ENCODE assay signal across 8 mouse cellular contexts in genomic region chr5:105651561-105651991, GRCm38 (mm10). TPM values are rescaled to one million over a fixed set of nuclear protein-coding genes. Genes with fewer than 3 reads are reported as not detected.
DNase-seq lines count a peak whose midpoint lies in the region; ATAC-seq and TF ChIP-seq lines count a peak whose summit lies in the region.

No protein-coding gene starts in this region.

- H3K36me3 ChIP-seq in heart, embryonic 16.5 days (ENCODE audit: control insufficient read depth, insufficient read depth): no peaks in the 10 kb centered on the region
- no peaks in the 10 kb centered on the region for H3K36me3 ChIP-seq in heart, embryonic 11.5 days (ENCODE audit: control insufficient read depth, insufficient read depth, low read length)
- H3K36me3 ChIP-seq in MEL (ENCODE audit: control insufficient read depth in 1 of 2, insufficient read depth in 2 of 2, low read length in 2 of 2): peaks cover 0 to 14% of the 10 kb centered on the region in 2 experiments; a peak in 2 of 4 replicates
- no peaks in the 10 kb centered on the region for H3K36me3 ChIP-seq in kidney, postnatal 0 days (ENCODE audit: insufficient read depth, low read length)
- H3K36me3 ChIP-seq in macrophage (ENCODE audit: inconsistent target): no peaks in the 10 kb centered on the region

- H3K4me1 ChIP-seq in heart, embryonic 16.5 days (ENCODE audit: control insufficient read depth, insufficient read depth, low read length): peaks cover 9% of the 10 kb centered on the region
- H3K4me1 ChIP-seq in heart, embryonic 11.5 days (ENCODE audit: control insufficient read depth, insufficient read depth, low read length): peaks cover 14% of the 10 kb centered on the region
- peaks cover 8 to 38% of the 10 kb centered on the region in 2 experiments for H3K4me1 ChIP-seq in MEL (ENCODE audit: control insufficient read depth in 1 of 2, insufficient read depth in 2 of 2, low read length in 2 of 2)
- H3K4me1 ChIP-seq in kidney, postnatal 0 days (replicated peaks; ENCODE audit: insufficient read depth, low read length): no peaks in the 10 kb centered on the region

- TF ChIP-seq CTCF in MEL (IDR thresholded peaks at IDR 0.05 in 2 of 3, conservative IDR thresholded peaks at IDR 0.05 in 1 of 3; ENCODE audit: control insufficient read depth in 1 of 3, insufficient read depth in 1 of 3, low read depth in 2 of 3, low read length in 3 of 3, poor library complexity in 1 of 3, severe bottlenecking in 1 of 3): no peak
- no peak for TF ChIP-seq CTCF in kidney, postnatal 0 days (IDR thresholded peaks at IDR 0.05; ENCODE audit: low read depth)

- TF ChIP-seq RAD21 in MEL (IDR thresholded peaks at IDR 0.05; ENCODE audit: low read depth, low read length): no peak

- no peaks in the 10 kb centered on the region for H3K79me2 ChIP-seq in MEL (ENCODE audit: control insufficient read depth, insufficient read depth, low read length, poor library complexity)
- peaks cover 9% of the 10 kb centered on the region; the same call in 1 of the 2 replicates for H3K79me2 ChIP-seq in macrophage (ENCODE audit: inconsistent target)

- no peaks in the 10 kb centered on the region for H3K27me3 ChIP-seq in heart, embryonic 16.5 days (ENCODE audit: control insufficient read depth, insufficient read depth, low read length)
- H3K27me3 ChIP-seq in heart, embryonic 11.5 days (ENCODE audit: control insufficient read depth, insufficient read depth, low read length): no peaks in the 10 kb centered on the region
- no peaks in the 10 kb centered on the region for H3K27me3 ChIP-seq in MEL (ENCODE audit: control insufficient read depth in 1 of 2, insufficient read depth in 2 of 2, low read length in 2 of 2)
- no peaks in the 10 kb centered on the region for H3K27me3 ChIP-seq in kidney, postnatal 0 days (ENCODE audit: insufficient read depth, low read length)

- H3K4me2 ChIP-seq in heart, embryonic 16.5 days (ENCODE audit: low read depth, low read length): peak overlapping the region; percentile 35
- no peak overlapping the region for H3K4me2 ChIP-seq in heart, embryonic 11.5 days
- H3K4me2 ChIP-seq in kidney, postnatal 0 days (ENCODE audit: low read length): peak overlapping the region; percentile 29

- H3K9ac ChIP-seq in heart, embryonic 16.5 days (ENCODE audit: low read length): no peak overlapping the region
- H3K9ac ChIP-seq in heart, embryonic 11.5 days (ENCODE audit: low read depth, low read length): no peak overlapping the region
- peak overlapping the region; percentile 72 for H3K9ac ChIP-seq in MEL (ENCODE audit: control insufficient read depth, low read depth, low read length, poor library complexity, severe bottlenecking)
- H3K9ac ChIP-seq in kidney, postnatal 0 days (ENCODE audit: low read depth, low read length): peak overlapping the region; percentile 10; the same call in 1 of the 2 replicates

- peak overlapping the region; percentile 16 for H3K4me3 ChIP-seq in heart, embryonic 16.5 days (ENCODE audit: low read length)
- no peak overlapping the region for H3K4me3 ChIP-seq in heart, embryonic 11.5 days (ENCODE audit: low read depth, low read length)
- peak overlapping the region; percentile 60 to 65 for H3K4me3 ChIP-seq in MEL (ENCODE audit: control insufficient read depth in 1 of 2, insufficient read depth in 1 of 2, low read depth in 2 of 2, low read length in 2 of 2)
- H3K4me3 ChIP-seq in kidney, postnatal 0 days (replicated peaks; ENCODE audit: low read depth, low read length): no peak overlapping the region
- peak overlapping the region; percentile 88 for H3K4me3 ChIP-seq in macrophage (ENCODE audit: inconsistent target)

- no peaks in the 10 kb centered on the region for H3K9me3 ChIP-seq in heart, embryonic 16.5 days (replicated peaks; ENCODE audit: control insufficient read depth, low read length)
- no peaks in the 10 kb centered on the region for H3K9me3 ChIP-seq in heart, embryonic 11.5 days (replicated peaks; ENCODE audit: control insufficient read depth, low read length)
- no peaks in the 10 kb centered on the region for H3K9me3 ChIP-seq in MEL (replicated peaks; ENCODE audit: insufficient read depth, low read length)
- H3K9me3 ChIP-seq in kidney, postnatal 0 days (replicated peaks; ENCODE audit: low read length): no peaks in the 10 kb centered on the region

- ATAC-seq in heart, embryonic 16.5 days (replicated peaks; ENCODE audit: extremely low read depth, insufficient read depth, low FRiP score): no peak
- no peak for ATAC-seq in heart, embryonic 11.5 days (replicated peaks; ENCODE audit: insufficient number of reproducible peaks, low FRiP score, low TSS enrichment)
- ATAC-seq in kidney, postnatal 0 days (replicated peaks; ENCODE audit: low FRiP score, low read depth): no peak
- no peak for ATAC-seq in granulocyte monocyte progenitor cell, adult 5-6 weeks (replicated peaks; ENCODE audit: poor library complexity, severe bottlenecking)

- TF ChIP-seq EP300 in MEL (IDR thresholded peaks at IDR 0.05; ENCODE audit: low read depth in 1 of 2, low read length in 2 of 2): no peak

- TF ChIP-seq POLR2A in MEL (IDR thresholded peaks at IDR 0.05; ENCODE audit: control insufficient read depth in 1 of 2, insufficient read depth in 1 of 2, low read depth in 1 of 2, low read length in 2 of 2, poor library complexity in 1 of 2): 0 out of 4 replicates have a peak, but pooled peaks of 1 of the 2 experiments have one; percentile 3

- DNase-seq in MEL (ENCODE audit: low read depth, low spot score): peak; percentile 57
- DNase-seq in kidney, postnatal 0 days (ENCODE audit: low spot score): peak; percentile 44
- no peak for DNase-seq in gastrocnemius, postnatal 25 days
- DNase-seq in right cerebral cortex, postnatal 36 days (ENCODE audit: low spot score in 2 of 2): no peak

- H3K27ac ChIP-seq in heart, embryonic 16.5 days (ENCODE audit: low read length): peak overlapping the region; percentile 30; the same call in 1 of the 2 replicates
- no peak overlapping the region for H3K27ac ChIP-seq in heart, embryonic 11.5 days (ENCODE audit: low read depth, low read length)
- peak overlapping the region; percentile 80 for H3K27ac ChIP-seq in MEL (ENCODE audit: control insufficient read depth, low read depth, low read length)
- H3K27ac ChIP-seq in kidney, postnatal 0 days: peak overlapping the region; percentile 32
- peak overlapping the region; percentile 97 for H3K27ac ChIP-seq in macrophage

- 43% methylated on average over 11 of the region's 11 CpGs for WGBS in heart, embryonic 16.5 days
- WGBS in heart, embryonic 11.5 days (ENCODE audit: insufficient replicate concordance): 56% methylated on average over 11 of the region's 11 CpGs
- 19% methylated on average over 11 of the region's 11 CpGs for WGBS in kidney, postnatal 0 days
- WGBS in macrophage (ENCODE audit: missing documents): 1% methylated on average over 11 of the region's 11 CpGs

TF ChIP-seq in MEL, 35 proteins besides CTCF, POLR2A, EP300 and RAD21:
- no peak for TF ChIP-seq KAT2A (conservative IDR thresholded peaks at IDR 0.05; ENCODE audit: low read depth, low read length)
- TF ChIP-seq RCOR1 (IDR thresholded peaks at IDR 0.05; ENCODE audit: low read depth, low read length): no peak
- TF ChIP-seq GATA1 (IDR thresholded peaks at IDR 0.05; ENCODE audit: low read depth, low read length): no peak
- 0 out of 2 replicates have a peak, but pooled peaks have one; percentile 2 for TF ChIP-seq ZC3H11A (IDR thresholded peaks at IDR 0.05; ENCODE audit: low read depth, low read length)
- TF ChIP-seq JUND (IDR thresholded peaks at IDR 0.05; ENCODE audit: low read depth, low read length): no peak
- no peak for TF ChIP-seq TAL1 (IDR thresholded peaks at IDR 0.05; ENCODE audit: low read length)

RNA-seq across cellular contexts. Expression of gene Lrrc8d, which starts 48.2 kb away (rescaled TPM):
- 8.3 and 9.6 TPM in 2 replicates for polyA plus RNA-seq in heart, embryonic 16.5 days (2015; fragmentation: Nextera tagmentation; extraction: Ambion mirVana)
- 8.3 and 8.4 TPM in 2 replicates for polyA plus RNA-seq in heart, embryonic 11.5 days (2014; fragmentation: Nextera tagmentation; extraction: Ambion mirVana)
- 11.4 and 13.3 TPM in 2 replicates for total RNA-seq in MEL (2012; rRNA removed)
- polyA plus RNA-seq in MEL (2012; ENCODE audit: insufficient read depth in 1 of 2, insufficient read length in 2 of 2, low read depth in 1 of 2, low replicate concordance in 2 of 2, missing spikeins in 1 of 2): 100 to 1,000 TPM in 1 of 2 experiments, 10 to 100 TPM in 1; 21.9 to 258 TPM
- 32.5 and 34.6 TPM in 2 replicates for polyA plus RNA-seq in kidney, postnatal 0 days (2015; fragmentation: Nextera tagmentation; extraction: Ambion mirVana)
- total RNA-seq in macrophage (2018; cell fraction: chromatin; rRNA removed): 100 to 1,000 TPM in 16 of 26 experiments, 10 to 100 TPM in 10; 73.6 to 483 (median 123) TPM
- total RNA-seq in macrophage (2018; cell fraction: cytosol; rRNA removed): 100 to 1,000 TPM in 1 of 26 experiments, 10 to 100 TPM in 25; 46.8 to 160 (median 59.8) TPM
- 100 to 1,000 TPM in 14 of 26 experiments, 10 to 100 TPM in 12; 64.4 to 286 (median 111) TPM for total RNA-seq in macrophage (2018; cell fraction: nucleus; rRNA removed)
- polyA plus RNA-seq in macrophage (2018): 38.8 to 50.7 TPM (median 45.1 TPM) in 3 replicates
- 1 to 10 TPM; 4.5 to 4.7 TPM for total RNA-seq in gastrocnemius, postnatal 25 days (2021)
- total RNA-seq in granulocyte monocyte progenitor cell, adult 5-6 weeks (2014; fragmentation: Nextera tagmentation): 44.6 and 45.0 TPM in 2 replicates
- total RNA-seq in granulocyte monocyte progenitor cell, adult 5-6 weeks (2017): 15.5 and 15.7 TPM in 2 replicates

Comparison
In these comparisons a context has a peak if more than half of its experiments do, and no peak if none do; other contexts are left out.
1. H3K4me3 ChIP-seq: peak in heart, embryonic 16.5 days (single experiment), MEL (2 of 2) and macrophage (single experiment); none in heart, embryonic 11.5 days (single experiment) and kidney, postnatal 0 days (single experiment).
2. H3K9ac ChIP-seq: peak in MEL (single experiment) and kidney, postnatal 0 days (single experiment); none in heart, embryonic 16.5 days (single experiment) and heart, embryonic 11.5 days (single experiment).
3. DNase-seq: peak in MEL (single experiment) and kidney, postnatal 0 days (single experiment); none in gastrocnemius, postnatal 25 days (single experiment) and right cerebral cortex, postnatal 36 days (0 of 2).